Mouse (Mus musculus) macrophage (primary cell): ENCODE data around the gene Map3k3. TPM values are rescaled to one million over a fixed set of nuclear protein-coding genes. Genes with fewer than 3 reads are reported as not detected.

ENCODE experiments used
- H3K27ac ChIP-seq: fragments of 350-480 bp; formaldehyde crosslinking; 2 replicates; pipeline ENCODE4 v1.9.0; 2021
- H3K36me3 ChIP-seq: fragments of 350-480 bp; formaldehyde crosslinking; 2 replicates; pipeline ENCODE4 v1.9.0; 2021; ENCODE audit errors: inconsistent target
- H3K4me3 ChIP-seq: fragments of 350-480 bp; formaldehyde crosslinking; 2 replicates; pipeline ENCODE4 v1.9.0; 2021; ENCODE audit errors: inconsistent target
- H3K79me2 ChIP-seq: fragments of 350-480 bp; formaldehyde crosslinking; 2 replicates; pipeline ENCODE4 v1.9.0; 2021; ENCODE audit errors: inconsistent target
- WGBS: methylation state at CpG from one replicate; pipeline ENCODE4 v1.1.7; 2026; ENCODE audit warnings: inconsistent platforms; ENCODE audit not compliant: missing documents; 5-methylcytosine and 5-hydroxymethylcytosine counted together
- polyA plus RNA-seq: library from polyadenylated mRNA; stranded (reverse); fragments of 250-400 nt; gene quantifications from 3 replicates; pipeline ENCODE4 v1.2.4, GENCODE M21; 2018; ENCODE audit warnings: inconsistent platforms

The Map3k3 gene
- polyA plus RNA-seq, 1 experiment from 2014 or later, result 49.8 TPM

- 29% methylated on average over 6 of the region's 6 CpGs for WGBS
- Histone ChIP-seq H3K27ac (no peak overlapping the region), H3K36me3 (peaks cover 35% of the 10 kb centered on the region), H3K4me3 (no peak overlapping the region), H3K79me2 (no peaks in the 10 kb centered on the region)
These were observed 116.3 kb downstream of the Map3k3 start for GRCm38 (mm10) chr11:106200756-106201155.

GRCm38 (mm10) chr11:106201337-106202122 lies 117.1 kb downstream of the Map3k3 start:
- H3K79me2 ChIP-seq, result no peaks in the 10 kb centered on the region
- peaks cover 37% of the 10 kb centered on the region for H3K36me3 ChIP-seq
- 70% methylated on average over 11 of the region's 19 CpGs for WGBS
- H3K4me3 ChIP-seq, result no peak overlapping the region
- H3K27ac ChIP-seq, result 0 out of 2 replicates have a peak overlapping the region, but pooled peaks have one; percentile 7

GRCm38 (mm10) chr11:106202123-106202465 lies 117.7 kb downstream of the Map3k3 start, which contains the start of gene Strada:
Gene Strada, minus strand, starts transcription at chr11:106202168.
- no peaks in the 10 kb centered on the region for H3K79me2 ChIP-seq
- peaks cover 37% of the 10 kb centered on the region for H3K36me3 ChIP-seq
- 42% methylated on average over 5 of the region's 5 CpGs for WGBS
- 0 out of 2 replicates have a peak within 1 kb of the TSS, but pooled peaks have one; percentile 7 for H3K27ac ChIP-seq
- no peak within 1 kb of the TSS for H3K4me3 ChIP-seq

Other genes with a start within 250 kb of the Map3k3 start
- gene Cyb561, start 131.3 kb upstream of the Map3k3 start, polyA plus RNA-seq, result not detected in 3 replicates
- 0.20 to 0.36 TPM (median 0.26 TPM) in 3 replicates for gene Ace, start 116.7 kb upstream of the Map3k3 start, polyA plus RNA-seq
- not detected in 3 replicates for gene Ace3, start 89.9 kb upstream of the Map3k3 start, polyA plus RNA-seq
- not detected in 3 replicates for gene Kcnh6, start 76.5 kb upstream of the Map3k3 start, polyA plus RNA-seq
- gene Dcaf7, start 47.7 kb upstream of the Map3k3 start, polyA plus RNA-seq, result 33.8 to 64.7 TPM (median 48.5 TPM) in 3 replicates
- 9.9 to 15.0 TPM (median 13.6 TPM) in 3 replicates for gene Taco1, start 18.6 kb upstream of the Map3k3 start, polyA plus RNA-seq
- not detected in 3 replicates for gene Gm10840, start 76.2 kb downstream of the Map3k3 start, polyA plus RNA-seq
- 74.9 to 122 TPM (median 80.3 TPM) in 3 replicates for gene Limd2, start 76.2 kb downstream of the Map3k3 start, polyA plus RNA-seq
- 14.5 to 19.3 TPM (median 18.7 TPM) in 3 replicates for gene Strada, start 117.6 kb downstream of the Map3k3 start, polyA plus RNA-seq
- gene Ccdc47, start 131.7 kb downstream of the Map3k3 start, polyA plus RNA-seq, result 46.7 to 77.0 TPM (median 51.2 TPM) in 3 replicates
- gene Ddx42, start 132.3 kb downstream of the Map3k3 start, polyA plus RNA-seq, result 37.1 to 61.7 TPM (median 46.9 TPM) in 3 replicates
- gene Ftsj3, start 171.5 kb downstream of the Map3k3 start, polyA plus RNA-seq, result 20.8 to 53.8 TPM (median 38.8 TPM) in 3 replicates
- gene Psmc5, start 171.5 kb downstream of the Map3k3 start, polyA plus RNA-seq, result 96.6 to 162 TPM (median 102 TPM) in 3 replicates
- 54.1 to 59.1 TPM (median 55.6 TPM) in 3 replicates for gene Smarcd2, start 188.4 kb downstream of the Map3k3 start, polyA plus RNA-seq
- gene Tcam1, start 192.1 kb downstream of the Map3k3 start, polyA plus RNA-seq, result 0.10 to 0.28 TPM (median 0.15 TPM) in 3 replicates
- gene Gh, start 217.3 kb downstream of the Map3k3 start, polyA plus RNA-seq, result not detected in 3 replicates
- gene Cd79b, start 230.1 kb downstream of the Map3k3 start, polyA plus RNA-seq, result 1.9 to 4.4 TPM (median 2.9 TPM) in 3 replicates